Mouse (Mus musculus) kidney, embryonic 16.5 days (tissue): ENCODE measurements around the gene Defa26. TPM values are rescaled to one million over a fixed set of nuclear protein-coding genes. Genes with fewer than 3 reads are reported as not detected.
"Not testable (repeated sequence)": the region's sequence is repeated elsewhere in the genome, so short reads cannot be mapped to it uniquely, and the experiment has no call there.

Experiments used
- ATAC-seq: fragments of 200-750 bp; cut with Nextera tagmentation; 2 replicates; pipeline ENCODE4 v1.8.0; 2017; ENCODE audit warnings: moderate TSS enrichment; ENCODE audit not compliant: low FRiP score, low TSS enrichment
- H3K27ac ChIP-seq: fragments of 300-500 bp; sonication (generic); 2 replicates; pipeline ENCODE4 v1.5.1; 2014; ENCODE audit warnings: low read length
- H3K27me3 ChIP-seq: fragments of 300-500 bp; sonication (generic); 2 replicates; pipeline ENCODE4 v1.6.1; 2014; ENCODE audit warnings: low read length, control low read depth, mixed read lengths; ENCODE audit not compliant: insufficient read depth
- H3K36me3 ChIP-seq: fragments of 300-500 bp; sonication (generic); 2 replicates; pipeline ENCODE4 v1.6.1; 2014; ENCODE audit warnings: low read length, control low read depth, mixed read lengths; ENCODE audit not compliant: insufficient read depth
- H3K4me1 ChIP-seq: fragments of 300-500 bp; sonication (generic); 2 replicates; pipeline ENCODE4 v1.6.1; 2014; ENCODE audit warnings: low read length, control low read depth, mixed read lengths; ENCODE audit not compliant: insufficient read depth
- H3K4me2 ChIP-seq: fragments of 300-500 bp; sonication (generic); replicated peaks from 2 replicates; pipeline ENCODE4 v1.6.1; 2014; ENCODE audit warnings: low read depth, low read length
- H3K4me3 ChIP-seq: fragments of 300-500 bp; sonication (generic); 2 replicates; pipeline ENCODE4 v1.5.1; 2014; ENCODE audit warnings: mild to moderate bottlenecking, low read length
- H3K9ac ChIP-seq: fragments of 300-500 bp; sonication (generic); replicated peaks from 2 replicates; pipeline ENCODE4 v1.6.1; 2014; ENCODE audit warnings: low read length
- H3K9me3 ChIP-seq: fragments of 300-500 bp; sonication (generic); 2 replicates; pipeline ENCODE4 v1.6.1; 2016; ENCODE audit warnings: low read length, control low read depth
- WGBS: fragments of 180-500 bp; shearing (Covaris S2); extraction: QIAGEN DNeasy Blood & Tissue Kit; methylation state at CpG from one replicate; pipeline ENCODE4 v1.1.7; 2014; 5-methylcytosine and 5-hydroxymethylcytosine counted together
- polyA plus RNA-seq: library from polyadenylated mRNA; unstranded; fragments of >200 nt; fragmentation: Nextera tagmentation; extraction: Ambion mirVana; gene quantifications from 2 replicates; pipeline ENCODE4 v1.2.1, GENCODE M21; 2015

Defa26 gene
- polyA plus RNA-seq = not detected in 2 replicates

- no CpG with 5 or more reads among the region's 1 CpGs for WGBS
- H3K9ac ChIP-seq, H3K27me3 ChIP-seq, H3K9me3 ChIP-seq, H3K4me1 ChIP-seq, H3K4me2 ChIP-seq, H3K36me3 ChIP-seq, H3K27ac ChIP-seq, ATAC-seq, H3K4me3 ChIP-seq: not testable (repeated sequence)
Measured at GRCm38 (mm10) chr8:21617883-21618282, at the start of gene Defa26. TSS of gene Defa26 (plus strand) at chr8:21618183.

DNA sequence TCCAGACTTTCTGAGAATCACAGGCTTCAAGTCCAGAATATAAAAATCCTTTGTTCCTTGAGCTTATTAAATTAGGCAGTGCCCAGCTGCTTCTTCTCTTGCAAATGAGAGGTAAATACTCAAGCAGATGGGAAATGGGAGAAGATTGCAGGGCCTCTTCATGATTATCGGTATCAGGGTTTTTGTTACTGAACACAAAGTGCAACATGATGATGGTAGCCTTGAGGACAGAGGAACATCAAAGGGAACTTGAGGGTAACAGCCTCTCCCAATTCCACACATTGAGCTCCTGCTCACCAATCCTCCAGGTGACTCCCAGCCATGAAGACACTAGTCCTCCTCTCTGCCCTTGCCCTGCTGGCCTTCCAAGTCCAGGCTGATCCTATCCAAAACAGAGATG lies 35.3 kb upstream of the Defa26 start, which contains the start of gene Defa28:
TSS of gene Defa28 (plus strand) at position 301 of the 400 bp plus-strand sequence.
- H3K4me3 ChIP-seq, H3K9ac ChIP-seq, H3K9me3 ChIP-seq, H3K27me3 ChIP-seq, H3K4me2 ChIP-seq, H3K4me1 ChIP-seq, H3K36me3 ChIP-seq, H3K27ac ChIP-seq, ATAC-seq: not testable (repeated sequence)
- no CpG with 5 or more reads among the region's 1 CpGs for WGBS

GRCm38 (mm10) chr8:21594408-21594807 lies 23.6 kb upstream of the Defa26 start, which contains the start of gene Gm7861:
TSS of gene Gm7861 (minus strand) at chr8:21594508.
- not testable (repeated sequence) for ATAC-seq, H3K4me2 ChIP-seq, H3K4me3 ChIP-seq, H3K27ac ChIP-seq, H3K27me3 ChIP-seq, H3K36me3 ChIP-seq, H3K9ac ChIP-seq, H3K9me3 ChIP-seq, H3K4me1 ChIP-seq
- no CpG with 5 or more reads among the region's 1 CpGs for WGBS

GRCm38 (mm10) chr8:21655480-21655879 lies 37.5 kb downstream of the Defa26 start, which contains the start of gene Defa17:
TSS of gene Defa17 (plus strand) at chr8:21655780.
- not testable (repeated sequence) for H3K4me2 ChIP-seq

DNA sequence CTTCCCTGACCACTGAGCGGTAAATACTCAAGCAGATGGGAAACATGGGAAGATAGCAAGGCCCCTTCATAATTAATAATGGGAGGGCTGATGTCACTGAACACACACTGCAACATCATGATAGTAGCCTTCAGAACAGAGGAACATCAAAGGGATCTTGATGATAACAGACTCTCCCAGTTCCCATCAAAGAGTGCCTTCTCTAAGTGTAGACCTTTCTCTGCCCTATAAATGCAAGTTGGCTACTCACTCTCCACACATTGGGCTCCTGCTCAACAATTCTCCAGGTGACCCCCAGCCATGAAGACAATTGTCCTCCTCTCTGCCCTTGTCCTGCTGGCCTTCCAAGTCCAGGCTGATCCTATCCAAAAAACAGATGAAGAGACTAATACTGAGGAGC lies 47.5 kb downstream of the Defa26 start, which contains the start of gene Defa34:
TSS of gene Defa34 (plus strand) at position 301 of the 400 bp plus-strand sequence.
- H3K4me3 ChIP-seq, H3K27ac ChIP-seq, H3K4me1 ChIP-seq, H3K9ac ChIP-seq, H3K9me3 ChIP-seq, ATAC-seq, H3K4me2 ChIP-seq, H3K36me3 ChIP-seq, H3K27me3 ChIP-seq: not testable (repeated sequence)
- no CpG with 5 or more reads among the region's 1 CpGs for WGBS

More at GRCm38 (mm10) chr8:21655480-21655879, 37.5 kb downstream of the Defa26 start, which contains the start of gene Defa17:
- not testable (repeated sequence) for H3K9ac ChIP-seq, H3K27me3 ChIP-seq, ATAC-seq, H3K36me3 ChIP-seq, H3K27ac ChIP-seq, H3K4me3 ChIP-seq, H3K4me1 ChIP-seq, H3K9me3 ChIP-seq
- no CpG with 5 or more reads among the region's 2 CpGs for WGBS

Other genes with a start within 250 kb of the Defa26 start
- not detected in 2 replicates for gene Defa2, start 239.7 kb upstream of the Defa26 start, polyA plus RNA-seq
- not detected in 2 replicates for gene Defa33, start 226.4 kb upstream of the Defa26 start, polyA plus RNA-seq
- not detected in 2 replicates for gene Defa36, start 190.8 kb upstream of the Defa26 start, polyA plus RNA-seq
- gene Gm7849, start 161.6 kb upstream of the Defa26 start, polyA plus RNA-seq = not detected in 2 replicates
- not detected in 2 replicates for gene Defa20, start 108.9 kb upstream of the Defa26 start, polyA plus RNA-seq
- gene Defa32, start 89.2 kb upstream of the Defa26 start, polyA plus RNA-seq = not detected in 2 replicates
- gene Defa37, start 52.8 kb upstream of the Defa26 start, polyA plus RNA-seq = not detected in 2 replicates
- gene Defa28, start 35.2 kb upstream of the Defa26 start, polyA plus RNA-seq = not detected in 2 replicates
- not detected in 2 replicates for gene Gm7861, start 23.7 kb upstream of the Defa26 start, polyA plus RNA-seq
- gene Defa17, start 37.6 kb downstream of the Defa26 start, polyA plus RNA-seq = not detected in 2 replicates
- not detected in 2 replicates for gene Defa34, start 47.6 kb downstream of the Defa26 start, polyA plus RNA-seq
- gene AY761184, start 85.5 kb downstream of the Defa26 start, polyA plus RNA-seq = not detected in 2 replicates
- not detected in 2 replicates for gene Defa24, start 116.3 kb downstream of the Defa26 start, polyA plus RNA-seq
- not detected in 2 replicates for gene Defb50, start 205.4 kb downstream of the Defa26 start, polyA plus RNA-seq
- gene Defb2, start 221.7 kb downstream of the Defa26 start, polyA plus RNA-seq = not detected in 2 replicates
- gene Defb10, start 240.7 kb downstream of the Defa26 start, polyA plus RNA-seq = not detected in 2 replicates